Mouse (Mus musculus): ENCODE data around the gene Tedc1. TPM values are rescaled to one million over a fixed set of nuclear protein-coding genes. Genes with fewer than 3 reads are reported as not detected.

Tedc1 gene
- total RNA-seq (2021) (under 1 TPM; 0.34 to 0.52 TPM), polyA plus RNA-seq (2012; rRNA removed) (0.45 and 0.67 TPM in 2 replicates)
- long read RNA-seq = 0 reads

- Histone ChIP-seq H3K4me3 (peak within 1 kb of the TSS; percentile 63), H3K4me1 (ENCODE audit: control insufficient read depth, insufficient read depth, low read length) (peaks cover 7% of the 10 kb centered on the region), H3K27ac (peak within 1 kb of the TSS; percentile 87), H3K79me2 (replicated peaks; ENCODE audit: control insufficient read depth, insufficient read depth, low read length) (no peaks in the 10 kb centered on the region; the same call in 1 of the 2 replicates), H3K36me3 (ENCODE audit: control insufficient read depth, insufficient read depth, low read length) (no peaks in the 10 kb centered on the region), H3K27me3 (ENCODE audit: control insufficient read depth, insufficient read depth, low read length) (no peaks in the 10 kb centered on the region), H3K9ac (ENCODE audit: low read depth, low read length) (peak within 1 kb of the TSS; percentile 35)
- TF ChIP-seq CTCF (IDR thresholded peaks at IDR 0.05) (peak; percentile 99; the same call in 1 of the 2 replicates), EP300 (IDR thresholded peaks at IDR 0.05; ENCODE audit: insufficient read depth, low read depth, low read length) (peak; percentile 86), POLR2A (IDR thresholded peaks at IDR 0.05; ENCODE audit: insufficient read depth, low read depth, low read length) (peak; percentile 63; the same call in 1 of the 2 replicates)
- intact Hi-C loops (cut with DNase I) = loop anchor here (1.0 kb wide), 2 partner anchors 15 to 37 kb away; no protein-coding TSS in a partner anchor
- WGBS = under 1% methylated on average over 46 of the region's 46 CpGs
- DNase-seq = peak; percentile 99 to 100
These were observed at the start of gene Tedc1 for GRCm38 (mm10) chr12:113155887-113156539. TSS of gene Tedc1 (plus strand) at chr12:113156421.

- intact Hi-C loops (cut with DNase I) = loop anchor here (10.0 kb wide), 1 partner anchor 233 kb away; no protein-coding TSS in a partner anchor
- H3K27ac ChIP-seq = no peak overlapping the region
- WGBS = 52% methylated on average over 4 of the region's 4 CpGs
These were observed 48.6 kb upstream of the Tedc1 start for GRCm38 (mm10) chr12:113107431-113108124.

GRCm38 (mm10) chr12:113108528-113109283 is 47.5 kb upstream of the Tedc1 start:
- Histone ChIP-seq H3K4me1 (ENCODE audit: control insufficient read depth, insufficient read depth, low read length) (peaks cover 19% of the 10 kb centered on the region), H3K4me3 (no peak overlapping the region), H3K27me3 (ENCODE audit: control insufficient read depth, insufficient read depth, low read length) (no peaks in the 10 kb centered on the region), H3K36me3 (ENCODE audit: control insufficient read depth, insufficient read depth, low read length) (no peaks in the 10 kb centered on the region; the same call in 1 of the 2 replicates), H3K79me2 (replicated peaks; ENCODE audit: control insufficient read depth, insufficient read depth, low read length) (peaks cover 15% of the 10 kb centered on the region), H3K9ac (ENCODE audit: low read depth, low read length) (no peak overlapping the region), H3K27ac (no peak overlapping the region)
- intact Hi-C loops (cut with DNase I) = loop anchor here (10.0 kb wide), 1 partner anchor 234 kb away; no protein-coding TSS in a partner anchor
- DNase-seq = no peak
- no peak for TF ChIP-seq EP300 (IDR thresholded peaks at IDR 0.05; ENCODE audit: insufficient read depth, low read depth, low read length)
- TF ChIP-seq POLR2A (IDR thresholded peaks at IDR 0.05; ENCODE audit: insufficient read depth, low read depth, low read length) = no peak
- no peak for TF ChIP-seq CTCF (IDR thresholded peaks at IDR 0.05)
- 77% methylated on average over 17 of the region's 17 CpGs for WGBS

More at GRCm38 (mm10) chr12:113107431-113108124, 48.6 kb upstream of the Tedc1 start:
- Histone ChIP-seq H3K27me3 (ENCODE audit: control insufficient read depth, insufficient read depth, low read length) (no peaks in the 10 kb centered on the region), H3K9ac (ENCODE audit: low read depth, low read length) (no peak overlapping the region), H3K4me3 (no peak overlapping the region), H3K36me3 (ENCODE audit: control insufficient read depth, insufficient read depth, low read length) (no peaks in the 10 kb centered on the region; the same call in 1 of the 2 replicates), H3K4me1 (ENCODE audit: control insufficient read depth, insufficient read depth, low read length) (peaks cover 20% of the 10 kb centered on the region), H3K79me2 (replicated peaks; ENCODE audit: control insufficient read depth, insufficient read depth, low read length) (peaks cover 17% of the 10 kb centered on the region)
- TF ChIP-seq EP300 (IDR thresholded peaks at IDR 0.05; ENCODE audit: insufficient read depth, low read depth, low read length) = no peak
- TF ChIP-seq POLR2A (IDR thresholded peaks at IDR 0.05; ENCODE audit: insufficient read depth, low read depth, low read length) = no peak
- no peak for TF ChIP-seq CTCF (IDR thresholded peaks at IDR 0.05)
- DNase-seq = no peak

- TF ChIP-seq EP300 (IDR thresholded peaks at IDR 0.05; ENCODE audit: insufficient read depth, low read depth, low read length) (no peak), CTCF (IDR thresholded peaks at IDR 0.05) (no peak), POLR2A (IDR thresholded peaks at IDR 0.05; ENCODE audit: insufficient read depth, low read depth, low read length) (no peak)
- no peaks in the 10 kb centered on the region; the same call in 1 of the 2 replicates for H3K36me3 ChIP-seq (ENCODE audit: control insufficient read depth, insufficient read depth, low read length)
- H3K79me2 ChIP-seq (replicated peaks; ENCODE audit: control insufficient read depth, insufficient read depth, low read length) = peaks cover 12% of the 10 kb centered on the region
- H3K4me1 ChIP-seq (ENCODE audit: control insufficient read depth, insufficient read depth, low read length) = peaks cover 16% of the 10 kb centered on the region
- H3K4me3 ChIP-seq = no peak overlapping the region
- DNase-seq = no peak
- no peaks in the 10 kb centered on the region for H3K27me3 ChIP-seq (ENCODE audit: control insufficient read depth, insufficient read depth, low read length)
- H3K27ac ChIP-seq = no peak overlapping the region
- H3K9ac ChIP-seq (ENCODE audit: low read depth, low read length) = no peak overlapping the region
- WGBS = 87% methylated on average over 10 of the region's 10 CpGs
- intact Hi-C loops (cut with DNase I) = loop anchor here (10.0 kb wide), 1 partner anchor 235 kb away; no protein-coding TSS in a partner anchor
These were observed 46.4 kb upstream of the Tedc1 start for GRCm38 (mm10) chr12:113109801-113110200.

GRCm38 (mm10) chr12:113114141-113114540 is 42.1 kb upstream of the Tedc1 start:
- intact Hi-C loops (cut with DNase I) = no loop called here
- Histone ChIP-seq H3K27me3 (ENCODE audit: control insufficient read depth, insufficient read depth, low read length) (no peaks in the 10 kb centered on the region), H3K79me2 (replicated peaks; ENCODE audit: control insufficient read depth, insufficient read depth, low read length) (peaks cover 6% of the 10 kb centered on the region), H3K4me1 (ENCODE audit: control insufficient read depth, insufficient read depth, low read length) (peaks cover 2% of the 10 kb centered on the region; the same call in 1 of the 2 replicates), H3K36me3 (ENCODE audit: control insufficient read depth, insufficient read depth, low read length) (no peaks in the 10 kb centered on the region), H3K4me3 (no peak overlapping the region), H3K9ac (ENCODE audit: low read depth, low read length) (no peak overlapping the region), H3K27ac (no peak overlapping the region)
- 85% methylated on average over 4 of the region's 4 CpGs for WGBS
- TF ChIP-seq CTCF (IDR thresholded peaks at IDR 0.05) (no peak), EP300 (IDR thresholded peaks at IDR 0.05; ENCODE audit: insufficient read depth, low read depth, low read length) (no peak), POLR2A (IDR thresholded peaks at IDR 0.05; ENCODE audit: insufficient read depth, low read depth, low read length) (no peak)
- no peak for DNase-seq

Measured in heart, adult 2 months (tissue).